ENCODE assay signal across 17 mouse cellular contexts in the genomic region with DNA sequence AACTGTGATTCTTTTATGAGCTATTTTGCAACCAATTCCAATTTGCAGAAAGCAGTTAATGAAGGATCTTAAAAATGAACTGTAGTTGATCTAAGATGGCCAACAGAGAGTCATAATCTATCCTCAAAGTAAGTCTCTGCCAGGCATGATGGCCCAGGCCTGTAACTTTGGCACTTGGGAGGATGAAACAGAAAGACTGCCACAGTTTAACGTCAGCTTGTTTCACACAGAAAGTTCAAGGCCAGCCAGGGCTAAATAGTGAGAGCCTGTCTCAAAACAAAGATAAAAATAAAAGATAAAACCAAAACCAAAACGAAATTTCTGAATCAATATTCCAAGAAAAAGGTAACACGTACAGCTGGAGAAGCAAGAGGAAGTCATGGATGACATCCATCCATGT.
DNase-seq lines count a peak whose midpoint lies in the region; TF ChIP-seq lines count a peak whose summit lies in the region.
"Had no signal": no experiment of that assay in that cellular context is flagged by ENCODE, and none has a peak within 500 bp of the region (broad histone marks: within the 10 kb centered on the region; RNA-seq: fewer than 3 reads in every experiment).

No protein-coding gene starts in this region.

- peak overlapping the region; percentile 45; the same call in 1 of the 2 replicates for H3K27ac ChIP-seq in left cerebral cortex, adult 2 months
- H3K27ac ChIP-seq: embryonic facial prominence, embryonic 13.5 days; forebrain, embryonic 13.5 days; heart, adult 2 months; heart, embryonic 15.5 days; hindbrain, embryonic 13.5 days; hindbrain, postnatal 0 days had no signal

- TF ChIP-seq CTCF in left cerebral cortex, adult 2 months (IDR thresholded peaks at IDR 0.05), result no peak

- no peak overlapping the region for H3K4me3 ChIP-seq in left cerebral cortex, adult 2 months
- H3K4me3 ChIP-seq: embryonic facial prominence, embryonic 13.5 days; forebrain, embryonic 13.5 days; heart, adult 2 months; heart, embryonic 15.5 days; hindbrain, embryonic 13.5 days had no signal

- intact Hi-C loops in left cerebral cortex, adult 2 months (cut with DNase I), result no loop called here
- intact Hi-C loops in left cerebral cortex, postnatal 10 days (cut with DNase I), result no loop called here

- DNase-seq in adrenal gland, adult 8-10 months, result peak; percentile 44
- DNase-seq in adrenal gland, postnatal 25 days, result no peak
- no peak for DNase-seq in left cerebral cortex, adult 2 months (ENCODE audit: extremely low spot score in 1 of 2, low spot score in 2 of 2)
- no peak for DNase-seq in left cerebral cortex, postnatal 10 days (ENCODE audit: extremely low spot score in 1 of 2, low spot score in 2 of 2)
- DNase-seq in adrenal gland, postnatal 14 days, result peak; percentile 54
- no peak for DNase-seq in thymus, adult 18-20 months
- DNase-seq: cerebellum, adult 18-20 months; cerebellum, adult 9-11 months; cerebellum, postnatal 36 days; gastrocnemius, postnatal 10 days; heart, adult 2 months; heart, postnatal 14 days had no signal

Comparison
In these comparisons a context has a peak if more than half of its experiments do, and no peak if none do; other contexts are left out.
1. DNase-seq: peak in adrenal gland, adult 8-10 months (single experiment) and adrenal gland, postnatal 14 days (single experiment); none in adrenal gland, postnatal 25 days (single experiment), left cerebral cortex, adult 2 months (0 of 2), left cerebral cortex, postnatal 10 days (0 of 2) and thymus, adult 18-20 months (0 of 2).